Mouse (Mus musculus): Measurements from ENCODE around the gene Fga. TPM values are rescaled to one million over a fixed set of nuclear protein-coding genes. Genes with fewer than 3 reads are reported as not detected.

The Fga gene
- polyA plus RNA-seq, 1 experiment from 2014 or later = 0.08 TPM

- 83% methylated on average over 9 of the region's 9 CpGs for WGBS
- ATAC-seq (ENCODE audit: insufficient number of reproducible peaks, low FRiP score, low TSS enrichment, low read depth) = no peak
Observed at GRCm38 (mm10) chr3:83027546-83028251, 1.8 kb downstream of the Fga start.

GRCm38 (mm10) chr3:83030331-83030730 is 4.5 kb downstream of the Fga start:
- no peak for ATAC-seq (ENCODE audit: insufficient number of reproducible peaks, low FRiP score, low TSS enrichment, low read depth)
- Histone ChIP-seq H3K27me3 (no peaks in the 10 kb centered on the region), H3K4me1 (no peaks in the 10 kb centered on the region), H3K4me2 (replicated peaks) (no peak overlapping the region), H3K36me3 (no peaks in the 10 kb centered on the region), H3K9me3 (replicated peaks) (no peaks in the 10 kb centered on the region), H3K9ac (no peak overlapping the region), H3K4me3 (replicated peaks) (no peak overlapping the region), H3K27ac (replicated peaks) (no peak overlapping the region)
- WGBS = 84% methylated on average over 4 of the region's 4 CpGs

More at GRCm38 (mm10) chr3:83027546-83028251, 1.8 kb downstream of the Fga start:
- no peaks in the 10 kb centered on the region for H3K9me3 ChIP-seq (replicated peaks)
- H3K4me2 ChIP-seq (replicated peaks) = no peak overlapping the region
- H3K4me3 ChIP-seq (replicated peaks) = no peak overlapping the region
- H3K4me1 ChIP-seq = no peaks in the 10 kb centered on the region
- H3K9ac ChIP-seq = no peak overlapping the region
- no peaks in the 10 kb centered on the region for H3K36me3 ChIP-seq
- no peak overlapping the region for H3K27ac ChIP-seq (replicated peaks)
- H3K27me3 ChIP-seq = no peaks in the 10 kb centered on the region

- Histone ChIP-seq H3K9ac (no peak overlapping the region), H3K36me3 (no peaks in the 10 kb centered on the region), H3K4me3 (replicated peaks) (no peak overlapping the region), H3K4me2 (replicated peaks) (peak overlapping the region; percentile 34), H3K27ac (replicated peaks) (no peak overlapping the region), H3K27me3 (no peaks in the 10 kb centered on the region), H3K9me3 (replicated peaks) (no peaks in the 10 kb centered on the region), H3K4me1 (no peaks in the 10 kb centered on the region)
- WGBS = 41% methylated on average over 13 of the region's 13 CpGs
- ATAC-seq (ENCODE audit: insufficient number of reproducible peaks, low FRiP score, low TSS enrichment, low read depth) = no peak
Observed at GRCm38 (mm10) chr3:83032746-83033308, 7.0 kb downstream of the Fga start.

- ATAC-seq (ENCODE audit: insufficient number of reproducible peaks, low FRiP score, low TSS enrichment, low read depth) = no peak
- Histone ChIP-seq H3K9ac (no peak overlapping the region), H3K36me3 (no peaks in the 10 kb centered on the region), H3K4me1 (no peaks in the 10 kb centered on the region), H3K27ac (replicated peaks) (no peak overlapping the region), H3K27me3 (no peaks in the 10 kb centered on the region), H3K4me2 (replicated peaks) (no peak overlapping the region), H3K9me3 (replicated peaks) (no peaks in the 10 kb centered on the region), H3K4me3 (replicated peaks) (no peak overlapping the region)
- WGBS = 70% methylated on average over 8 of the region's 8 CpGs
Observed at GRCm38 (mm10) chr3:83033801-83034200, 7.9 kb downstream of the Fga start.

- Histone ChIP-seq H3K9ac (no peak overlapping the region), H3K4me3 (replicated peaks) (no peak overlapping the region), H3K9me3 (replicated peaks) (no peaks in the 10 kb centered on the region), H3K36me3 (no peaks in the 10 kb centered on the region), H3K27ac (replicated peaks) (no peak overlapping the region), H3K4me2 (replicated peaks) (no peak overlapping the region), H3K4me1 (no peaks in the 10 kb centered on the region), H3K27me3 (no peaks in the 10 kb centered on the region)
- 70% methylated on average over 2 of the region's 2 CpGs for WGBS
- ATAC-seq (ENCODE audit: insufficient number of reproducible peaks, low FRiP score, low TSS enrichment, low read depth) = no peak
Observed at GRCm38 (mm10) chr3:83038865-83039264, 13.0 kb downstream of the Fga start.

- Histone ChIP-seq H3K4me1 (no peaks in the 10 kb centered on the region), H3K4me3 (replicated peaks) (no peak overlapping the region), H3K9me3 (replicated peaks) (no peaks in the 10 kb centered on the region), H3K4me2 (replicated peaks) (no peak overlapping the region), H3K9ac (no peak overlapping the region), H3K27me3 (no peaks in the 10 kb centered on the region), H3K27ac (replicated peaks) (no peak overlapping the region), H3K36me3 (no peaks in the 10 kb centered on the region)
- 61% methylated on average over 4 of the region's 4 CpGs for WGBS
- no peak for ATAC-seq (ENCODE audit: insufficient number of reproducible peaks, low FRiP score, low TSS enrichment, low read depth)
Observed at GRCm38 (mm10) chr3:83039666-83040065, 13.8 kb downstream of the Fga start.

GRCm38 (mm10) chr3:83042451-83042850 is 16.6 kb downstream of the Fga start:
- no peak for ATAC-seq (ENCODE audit: insufficient number of reproducible peaks, low FRiP score, low TSS enrichment, low read depth)

GRCm38 (mm10) chr3:83046649-83047048 is 20.8 kb downstream of the Fga start:
- Histone ChIP-seq H3K4me1 (no peaks in the 10 kb centered on the region), H3K4me2 (replicated peaks) (no peak overlapping the region), H3K9me3 (replicated peaks) (no peaks in the 10 kb centered on the region), H3K36me3 (no peaks in the 10 kb centered on the region), H3K9ac (no peak overlapping the region), H3K27ac (replicated peaks) (no peak overlapping the region), H3K4me3 (replicated peaks) (no peak overlapping the region), H3K27me3 (no peaks in the 10 kb centered on the region)
- no peak for ATAC-seq (ENCODE audit: insufficient number of reproducible peaks, low FRiP score, low TSS enrichment, low read depth)
- WGBS = 81% methylated on average over 11 of the region's 11 CpGs

More at GRCm38 (mm10) chr3:83042451-83042850, 16.6 kb downstream of the Fga start:
- Histone ChIP-seq H3K27me3 (no peaks in the 10 kb centered on the region), H3K9me3 (replicated peaks) (no peaks in the 10 kb centered on the region), H3K27ac (replicated peaks) (no peak overlapping the region), H3K9ac (no peak overlapping the region), H3K4me3 (replicated peaks) (no peak overlapping the region), H3K4me2 (replicated peaks) (no peak overlapping the region), H3K4me1 (no peaks in the 10 kb centered on the region), H3K36me3 (no peaks in the 10 kb centered on the region)
- WGBS = 85% methylated on average over 5 of the region's 5 CpGs

GRCm38 (mm10) chr3:83049680-83050079 is 23.8 kb downstream of the Fga start, which contains the start of gene Fgb:
Fgb (minus strand) TSS chr3:83049863.
- Histone ChIP-seq H3K36me3 (no peaks in the 10 kb centered on the region), H3K4me1 (no peaks in the 10 kb centered on the region), H3K27ac (replicated peaks) (no peak within 1 kb of the TSS), H3K4me3 (replicated peaks) (no peak within 1 kb of the TSS), H3K4me2 (replicated peaks) (no peak within 1 kb of the TSS), H3K9me3 (replicated peaks) (no peaks in the 10 kb centered on the region), H3K9ac (no peak within 1 kb of the TSS), H3K27me3 (no peaks in the 10 kb centered on the region)
- no peak for ATAC-seq (ENCODE audit: insufficient number of reproducible peaks, low FRiP score, low TSS enrichment, low read depth)
- WGBS = 88% methylated on average over 8 of the region's 8 CpGs

- Histone ChIP-seq H3K36me3 (no peaks in the 10 kb centered on the region), H3K4me1 (no peaks in the 10 kb centered on the region), H3K4me3 (replicated peaks) (no peak overlapping the region), H3K9ac (no peak overlapping the region), H3K4me2 (replicated peaks) (no peak overlapping the region), H3K9me3 (replicated peaks) (no peaks in the 10 kb centered on the region), H3K27ac (replicated peaks) (no peak overlapping the region), H3K27me3 (no peaks in the 10 kb centered on the region)
- ATAC-seq (ENCODE audit: insufficient number of reproducible peaks, low FRiP score, low TSS enrichment, low read depth) = no peak
- WGBS = 71% methylated on average over 5 of the region's 5 CpGs
Observed at GRCm38 (mm10) chr3:83050661-83051060, 24.8 kb downstream of the Fga start.

- ATAC-seq (ENCODE audit: insufficient number of reproducible peaks, low FRiP score, low TSS enrichment, low read depth) = no peak
- Histone ChIP-seq H3K4me1 (peaks cover 9% of the 10 kb centered on the region), H3K4me3 (replicated peaks) (no peak overlapping the region), H3K36me3 (no peaks in the 10 kb centered on the region), H3K4me2 (replicated peaks) (no peak overlapping the region), H3K9ac (no peak overlapping the region), H3K9me3 (replicated peaks) (no peaks in the 10 kb centered on the region), H3K27me3 (no peaks in the 10 kb centered on the region), H3K27ac (replicated peaks) (no peak overlapping the region)
- WGBS = 82% methylated on average over 5 of the region's 5 CpGs
Observed at GRCm38 (mm10) chr3:83052102-83052501, 26.2 kb downstream of the Fga start.

GRCm38 (mm10) chr3:83053126-83053525 is 27.2 kb downstream of the Fga start:
- H3K36me3 ChIP-seq = no peaks in the 10 kb centered on the region
- H3K27me3 ChIP-seq = no peaks in the 10 kb centered on the region
- no peak overlapping the region for H3K9ac ChIP-seq
- 88% methylated on average over 7 of the region's 7 CpGs for WGBS
- no peak overlapping the region for H3K27ac ChIP-seq (replicated peaks)
- H3K4me3 ChIP-seq (replicated peaks) = no peak overlapping the region
- H3K4me2 ChIP-seq (replicated peaks) = no peak overlapping the region
- peaks cover 9% of the 10 kb centered on the region for H3K4me1 ChIP-seq
- no peak for ATAC-seq (ENCODE audit: insufficient number of reproducible peaks, low FRiP score, low TSS enrichment, low read depth)
- H3K9me3 ChIP-seq (replicated peaks) = no peaks in the 10 kb centered on the region

All from embryonic facial prominence, embryonic 15.5 days (tissue).